Mouse (Mus musculus) ZHBTc4 (cell line): ENCODE measurements at regions not wholly inside any gene's neighbourhood (a gene's known extent, or its start where the extent isn't known, plus 50 kb on each side); places are given as distances from the start of the nearest gene placed in this dataset.
"Not testable (repeated sequence)": the region's sequence is repeated elsewhere in the genome, so short reads cannot be mapped to it uniquely, and the experiment has no call there.

Source experiments
- DNase-seq: peaks from one replicate; pipeline ENCODE4 v3.0.0-alpha.2; 2011; ENCODE audit warnings: low read depth, low spot score

DNA sequence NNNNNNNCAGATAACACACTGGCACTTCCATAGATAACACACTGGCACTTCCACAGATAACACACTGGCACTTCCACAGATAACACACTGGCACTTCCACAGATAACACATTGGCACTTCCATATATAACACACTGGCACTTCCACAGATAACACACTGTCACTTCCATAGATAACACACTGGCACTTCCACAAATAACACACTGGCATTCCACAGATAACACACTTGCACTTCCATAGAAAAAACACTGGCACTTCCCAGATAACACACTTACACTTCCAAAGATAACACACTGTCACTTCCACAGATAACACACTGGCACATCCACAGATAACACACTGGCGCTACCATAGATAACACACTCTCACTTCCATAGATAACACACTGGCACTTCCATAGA is 105.7 kb upstream of the Afdn start:
- DNase-seq: not testable (repeated sequence)

DNA sequence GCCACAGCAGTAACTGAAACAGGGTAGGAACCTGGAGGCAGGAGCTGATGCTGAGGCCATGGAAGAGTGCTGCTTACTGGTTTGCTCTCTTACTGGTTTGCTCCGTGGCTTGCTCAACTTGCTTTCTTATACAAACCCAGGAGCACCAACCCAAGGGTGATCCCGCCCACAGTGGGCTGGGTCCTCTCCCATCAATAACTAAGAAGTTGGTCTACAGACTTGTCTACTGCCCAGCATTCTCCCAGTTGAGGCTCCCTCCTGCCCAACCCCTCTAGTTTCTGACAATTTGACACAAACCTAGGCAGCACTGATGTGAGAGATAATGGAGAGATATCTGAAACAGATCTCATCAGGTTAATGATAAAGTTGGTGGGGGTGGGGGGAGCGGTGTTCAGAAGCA is 104.3 kb upstream of the Afdn start:
- DNase-seq: peak; percentile 72

DNA sequence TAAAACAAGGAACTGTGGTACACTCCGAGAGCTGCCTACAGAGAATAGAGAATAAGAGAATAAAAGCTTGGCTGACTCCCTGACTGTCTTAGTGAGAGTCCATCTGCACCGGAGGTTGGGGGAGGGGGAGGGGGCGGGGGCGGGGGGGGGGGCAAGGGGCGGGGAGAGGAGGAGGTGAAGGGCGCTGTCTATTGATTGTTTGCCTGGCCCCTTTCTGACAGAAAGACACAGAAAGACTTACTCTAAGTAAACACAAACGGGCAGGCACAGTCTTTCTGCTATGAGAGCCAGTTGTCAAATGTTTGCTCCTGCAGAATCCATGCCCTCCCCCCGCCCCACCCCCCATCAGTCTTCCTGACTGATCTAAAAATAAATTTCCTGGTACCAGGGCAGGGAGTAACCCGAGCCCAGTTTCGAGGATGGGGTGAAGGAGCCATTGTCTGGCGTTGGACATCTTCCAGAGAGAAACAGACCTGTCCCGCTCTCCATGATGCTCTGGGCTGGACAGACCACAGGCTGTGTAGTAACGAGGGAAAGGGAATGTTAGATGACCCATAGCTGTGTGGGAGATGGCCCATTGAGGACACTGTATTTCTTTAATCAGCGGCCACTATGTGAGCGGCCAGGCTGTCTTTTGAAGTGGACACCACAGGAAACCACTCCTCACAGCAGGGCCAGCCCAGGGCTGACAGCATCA is 103.7 kb upstream of the Afdn start:
- DNase-seq: peak; percentile 22

DNA sequence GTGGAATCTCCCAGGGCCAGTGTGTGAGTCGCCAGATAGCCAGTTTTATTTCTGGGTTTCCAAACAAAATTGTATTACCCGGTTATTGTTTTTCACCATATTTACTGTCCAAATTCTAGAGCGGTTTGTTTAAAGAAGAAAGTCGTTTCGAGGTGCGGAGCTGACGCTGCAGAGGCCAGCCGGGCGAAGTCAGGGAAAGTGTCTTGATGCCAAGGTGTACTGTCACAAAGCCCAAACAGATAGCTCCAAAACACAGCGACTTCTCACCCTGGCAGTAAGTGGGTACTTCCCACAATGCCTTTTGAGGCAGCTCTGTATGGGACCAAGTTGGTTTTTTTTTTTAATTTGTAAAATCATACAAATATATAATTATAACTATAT is 103.2 kb upstream of the Afdn start:
- no peak for DNase-seq

DNA sequence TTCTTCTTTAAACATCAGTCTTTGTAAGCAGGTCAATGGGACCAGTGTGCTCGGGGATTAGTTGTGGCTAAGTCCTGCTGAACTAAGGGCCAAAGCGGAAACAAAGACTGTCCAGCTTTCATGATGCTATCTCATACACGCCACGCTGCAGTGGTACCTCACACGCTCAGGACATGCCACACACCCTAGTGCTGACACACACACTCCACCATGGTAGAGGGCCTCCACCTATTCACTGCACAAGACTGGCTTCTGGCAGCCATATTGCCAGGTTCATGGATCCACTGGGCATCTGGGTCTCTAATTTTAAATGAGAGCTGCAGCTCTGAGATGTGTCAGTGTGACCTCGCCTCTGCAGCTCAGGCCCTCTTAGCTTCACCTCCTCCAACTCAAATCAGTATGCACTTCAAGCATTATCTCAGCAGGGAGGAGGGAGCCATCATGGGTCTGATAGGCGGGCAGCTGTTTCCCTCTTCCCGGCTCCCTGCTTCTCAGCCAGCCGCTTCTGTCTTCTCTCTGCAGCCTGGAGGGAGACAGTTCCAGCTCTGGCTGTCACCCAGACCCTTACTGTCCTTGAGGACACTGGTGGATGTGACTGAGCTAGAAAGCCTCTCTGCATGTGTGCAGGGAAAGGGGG is 102.6 kb upstream of the Afdn start:
- peak; percentile 49 for DNase-seq

DNA sequence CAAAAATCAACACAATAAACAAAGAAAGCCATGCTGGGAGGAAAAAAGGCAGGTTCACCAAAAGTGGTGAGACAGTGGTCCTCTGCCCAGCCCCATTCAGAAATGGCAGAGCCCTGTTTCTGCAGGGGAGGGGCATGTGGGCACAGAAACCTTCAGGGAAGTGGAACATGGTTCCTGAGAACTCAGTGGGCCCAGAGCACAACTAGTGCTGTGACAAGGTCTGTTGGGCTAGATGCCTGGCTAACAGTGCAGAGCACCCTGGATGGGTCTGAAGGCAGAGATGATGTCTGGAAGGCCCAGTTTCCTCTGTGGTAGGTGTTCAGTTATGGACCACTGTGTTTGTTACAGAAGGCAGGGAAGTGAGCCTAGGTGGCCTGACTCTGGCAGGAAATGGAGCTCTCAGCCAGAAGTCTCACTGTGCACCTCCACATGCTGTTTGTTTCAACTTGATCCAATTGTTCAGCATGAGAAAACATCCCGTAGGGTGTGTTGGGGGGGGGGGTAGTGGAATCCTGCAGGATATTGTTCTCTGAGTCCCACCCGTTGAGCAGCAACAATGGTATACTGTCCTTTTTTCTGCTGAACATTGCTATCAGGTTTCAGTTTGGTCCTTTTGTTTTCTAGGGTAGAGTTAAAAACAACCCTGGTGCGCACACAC is 101.9 kb upstream of the Afdn start:
- DNase-seq: peak; percentile 96

DNA sequence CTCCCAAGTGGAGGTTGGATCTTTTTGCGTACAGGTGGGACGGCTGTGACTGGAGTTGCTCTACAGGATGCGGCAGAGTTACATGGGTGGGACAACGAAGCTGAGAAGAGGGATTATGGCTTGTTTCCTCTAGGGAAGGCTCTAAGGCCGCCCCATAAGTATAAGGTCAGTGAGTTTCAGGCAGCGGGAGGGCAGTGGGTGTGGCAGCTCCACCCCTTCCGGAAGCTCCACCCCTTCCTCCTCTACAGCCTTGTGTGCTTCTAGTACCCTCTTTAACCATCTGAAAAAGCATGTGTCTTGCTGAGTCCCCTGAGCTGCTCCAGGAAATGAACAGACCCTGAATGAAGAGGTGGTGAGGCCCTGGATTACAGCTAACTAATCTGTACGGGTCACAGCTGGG is 101.2 kb upstream of the Afdn start:
- peak; percentile 93 for DNase-seq

DNA sequence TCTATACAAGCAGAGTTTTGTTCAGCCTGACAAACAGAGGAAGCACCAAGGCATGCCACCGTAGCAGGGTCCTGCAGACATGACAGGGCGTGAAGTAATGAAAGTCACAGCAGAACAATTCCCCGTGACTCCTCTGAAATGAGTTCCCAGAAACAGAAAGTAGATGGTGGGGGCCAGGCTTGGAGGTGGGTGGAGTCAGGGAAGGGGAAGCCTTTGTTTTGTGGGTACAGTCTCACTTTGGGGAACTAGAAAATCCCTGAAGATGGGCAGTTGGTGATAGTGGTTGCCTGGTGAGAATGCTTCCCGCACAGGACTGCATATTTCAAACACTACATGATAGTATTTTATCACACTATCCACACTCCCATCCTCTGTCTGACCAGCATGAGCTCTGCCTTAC is 100.4 kb upstream of the Afdn start:
- no peak for DNase-seq

DNA sequence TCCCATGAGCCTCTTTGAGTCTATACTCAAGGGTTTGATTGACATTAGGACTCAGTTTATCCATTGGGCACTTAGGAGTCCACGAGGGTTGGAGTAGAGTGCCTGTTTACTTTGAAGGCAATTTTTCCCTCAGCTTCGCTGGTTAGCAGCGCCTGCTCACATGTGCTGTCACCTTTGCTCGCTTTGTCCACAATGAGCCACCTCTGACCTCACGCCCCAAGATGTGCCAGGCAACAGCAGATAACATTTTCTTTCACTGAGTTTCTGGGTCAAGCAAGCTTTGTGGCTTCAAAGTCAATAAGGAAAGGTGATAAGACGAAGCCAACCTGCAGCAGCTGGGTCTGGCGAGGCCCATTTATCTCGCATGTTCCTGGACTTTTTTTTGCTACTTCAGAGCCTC is 99.3 kb upstream of the Afdn start:
- no peak for DNase-seq

DNA sequence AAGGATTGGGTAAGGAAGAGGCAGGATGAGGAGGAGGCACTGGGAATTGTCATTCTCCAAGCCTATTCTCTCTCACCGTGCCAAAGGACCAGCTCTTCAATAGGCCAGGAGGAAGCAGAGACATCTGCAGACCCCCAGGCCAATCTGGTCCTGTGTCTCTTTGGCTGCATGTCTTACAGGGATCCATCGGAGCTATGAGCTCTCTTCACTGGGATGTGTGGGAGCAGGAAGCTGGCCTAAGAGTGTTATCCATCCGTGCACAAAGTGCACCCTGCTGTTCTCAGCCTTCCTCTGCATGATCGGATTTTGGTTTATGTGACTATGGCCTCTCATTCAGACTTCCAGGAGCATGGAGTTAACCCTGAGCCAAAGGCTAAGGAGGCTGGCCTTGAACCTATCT is 98.2 kb upstream of the Afdn start:
- no peak for DNase-seq
